Mouse (Mus musculus) hindbrain, embryonic 12.5 days (tissue): ENCODE results near the gene Utp6. TPM values are rescaled to one million over a fixed set of nuclear protein-coding genes. Genes with fewer than 3 reads are reported as not detected.

Experiments
- ATAC-seq: fragments of 200-750 bp; cut with Nextera tagmentation; 2 replicates; pipeline ENCODE4 v1.8.0; 2017; ENCODE audit warnings: moderate TSS enrichment; ENCODE audit not compliant: low FRiP score
- H3K27ac ChIP-seq: fragments of 300-500 bp; sonication (generic); 2 replicates; pipeline ENCODE4 v1.5.1; 2016; ENCODE audit warnings: mild to moderate bottlenecking
- H3K27me3 ChIP-seq: fragments of 300-500 bp; sonication (generic); 2 replicates; pipeline ENCODE4 v1.6.1; 2016; ENCODE audit warnings: mild to moderate bottlenecking
- H3K36me3 ChIP-seq: fragments of 300-500 bp; sonication (generic); 2 replicates; pipeline ENCODE4 v1.6.1; 2016; ENCODE audit warnings: mild to moderate bottlenecking
- H3K4me1 ChIP-seq: fragments of 300-500 bp; sonication (generic); 2 replicates; pipeline ENCODE4 v1.6.1; 2016
- H3K4me2 ChIP-seq: fragments of 300-500 bp; sonication (generic); replicated peaks from 2 replicates; pipeline ENCODE4 v1.6.1; 2016; ENCODE audit warnings: mild to moderate bottlenecking
- H3K4me3 ChIP-seq: fragments of 300-500 bp; sonication (generic); 2 replicates; pipeline ENCODE4 v1.5.1; 2016; ENCODE audit warnings: mild to moderate bottlenecking
- H3K9ac ChIP-seq: fragments of 300-500 bp; sonication (generic); 2 replicates; pipeline ENCODE4 v1.6.1; 2016; ENCODE audit warnings: mild to moderate bottlenecking, moderate library complexity
- H3K9me3 ChIP-seq: fragments of 300-500 bp; sonication (generic); replicated peaks from 2 replicates; pipeline ENCODE4 v1.6.1; 2016; ENCODE audit warnings: mild to moderate bottlenecking
- WGBS: fragments of 180-500 bp; shearing (Covaris S2); methylation state at CpG from one replicate; pipeline ENCODE4 v1.1.7; 2016; 5-methylcytosine and 5-hydroxymethylcytosine counted together
- polyA plus RNA-seq: library from polyadenylated mRNA; unstranded; fragments of >200 nt; fragmentation: Nextera tagmentation; extraction: Ambion mirVana; gene quantifications from 2 replicates; pipeline ENCODE4 v1.2.1, GENCODE M21; 2016

Gene Utp6
- polyA plus RNA-seq, 1 experiment from 2014 or later: 50.6 TPM

GRCm38 (mm10) chr11:79943136-79943535 is 19.1 kb downstream of the Utp6 start:
- Histone ChIP-seq H3K4me3 (no peak overlapping the region), H3K27me3 (no peaks in the 10 kb centered on the region), H3K4me2 (no peak overlapping the region), H3K27ac (no peak overlapping the region), H3K9me3 (no peaks in the 10 kb centered on the region), H3K4me1 (no peaks in the 10 kb centered on the region), H3K9ac (no peak overlapping the region), H3K36me3 (peaks cover 75% of the 10 kb centered on the region)
- WGBS: 94% methylated on average over 8 of the region's 8 CpGs
- no peak for ATAC-seq

DNA sequence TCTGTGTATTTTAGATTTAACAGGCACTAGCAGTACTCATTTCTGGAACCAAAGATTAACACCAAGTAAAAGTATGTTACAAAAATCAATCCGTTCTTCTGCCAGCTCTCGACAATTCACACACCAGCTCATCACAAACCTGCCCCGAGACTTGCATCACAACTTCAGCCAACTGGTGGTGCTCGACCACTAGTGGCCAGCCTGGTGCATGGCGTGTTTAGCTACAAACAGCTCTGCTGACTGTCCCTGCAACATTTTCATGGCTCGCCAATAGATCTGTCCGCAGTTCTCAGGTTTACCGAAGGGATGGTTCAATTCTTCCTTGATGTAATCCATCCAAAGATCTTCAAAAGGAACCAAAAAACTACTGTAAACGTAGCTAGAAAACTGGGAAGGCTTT is 26.4 kb downstream of the Utp6 start:
- Histone ChIP-seq H3K36me3 (peaks cover 62% of the 10 kb centered on the region), H3K9ac (no peak overlapping the region), H3K9me3 (no peaks in the 10 kb centered on the region), H3K4me3 (no peak overlapping the region), H3K4me2 (no peak overlapping the region), H3K27ac (no peak overlapping the region), H3K27me3 (no peaks in the 10 kb centered on the region), H3K4me1 (no peaks in the 10 kb centered on the region)
- WGBS: 89% methylated on average over 9 of the region's 9 CpGs
- no peak for ATAC-seq

DNA sequence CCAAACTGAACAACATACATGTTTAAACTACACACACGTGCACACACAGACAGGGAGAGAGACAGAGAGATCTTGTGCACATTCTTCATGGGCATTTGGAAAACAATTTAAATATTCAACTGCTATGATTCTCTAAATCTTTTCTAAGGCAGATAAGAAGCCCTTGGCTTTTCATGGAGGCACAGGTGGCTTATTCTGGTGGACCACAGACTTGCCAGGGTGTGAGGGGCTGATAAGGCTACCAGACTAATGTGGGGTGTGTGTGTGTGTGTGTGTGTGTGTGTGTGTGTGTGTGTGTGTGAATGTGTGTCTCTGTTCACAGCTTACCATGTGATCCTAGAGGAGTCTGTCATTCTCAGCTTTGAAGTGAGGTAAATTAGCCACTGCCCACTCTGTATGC is 39.4 kb downstream of the Utp6 start:
- Histone ChIP-seq H3K4me3 (no peak overlapping the region), H3K27me3 (no peaks in the 10 kb centered on the region), H3K36me3 (no peaks in the 10 kb centered on the region), H3K9me3 (no peaks in the 10 kb centered on the region), H3K4me1 (no peaks in the 10 kb centered on the region), H3K9ac (no peak overlapping the region), H3K27ac (no peak overlapping the region), H3K4me2 (no peak overlapping the region)
- no peak for ATAC-seq
- 83% methylated on average over 1 of the region's 1 CpGs for WGBS

GRCm38 (mm10) chr11:79922157-79922556 is 40.0 kb downstream of the Utp6 start:
- Histone ChIP-seq H3K27me3 (no peaks in the 10 kb centered on the region), H3K9ac (no peak overlapping the region; the same call in 1 of the 2 replicates), H3K9me3 (no peaks in the 10 kb centered on the region), H3K36me3 (no peaks in the 10 kb centered on the region), H3K27ac (no peak overlapping the region), H3K4me1 (no peaks in the 10 kb centered on the region), H3K4me3 (no peak overlapping the region), H3K4me2 (no peak overlapping the region)
- ATAC-seq: no peak
- 80% methylated on average over 3 of the region's 3 CpGs for WGBS

DNA sequence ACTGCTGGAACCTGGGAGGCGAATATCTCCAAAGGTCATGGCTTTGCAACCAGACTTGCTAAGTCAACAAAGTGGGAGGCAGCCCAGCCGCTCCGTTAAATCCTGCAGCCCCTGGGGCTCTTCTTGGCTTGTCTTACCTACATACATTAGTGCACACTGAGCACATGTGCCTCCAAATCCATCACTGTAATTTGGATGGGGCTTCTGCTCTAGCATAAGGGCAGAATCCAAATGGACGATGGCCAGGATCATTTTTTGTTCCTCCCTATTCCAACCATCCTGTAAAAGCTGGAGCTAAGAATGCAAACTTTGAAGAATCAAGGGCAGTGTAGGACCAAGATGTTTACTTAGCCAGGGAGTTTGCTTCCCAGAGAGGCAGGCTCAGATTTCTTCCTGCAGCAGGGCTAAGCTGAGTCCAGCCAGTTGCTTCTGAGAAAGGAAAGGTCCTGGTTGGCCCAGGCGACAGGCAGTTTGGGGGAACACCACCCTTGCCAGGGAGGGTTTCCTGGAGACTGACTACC is 41.6 kb downstream of the Utp6 start:
- Histone ChIP-seq H3K9ac (no peak overlapping the region), H3K4me1 (peaks cover 5% of the 10 kb centered on the region), H3K4me2 (no peak overlapping the region), H3K9me3 (no peaks in the 10 kb centered on the region), H3K27ac (no peak overlapping the region), H3K4me3 (no peak overlapping the region), H3K27me3 (no peaks in the 10 kb centered on the region), H3K36me3 (no peaks in the 10 kb centered on the region)
- WGBS: 62% methylated on average over 5 of the region's 5 CpGs
- no peak for ATAC-seq

DNA sequence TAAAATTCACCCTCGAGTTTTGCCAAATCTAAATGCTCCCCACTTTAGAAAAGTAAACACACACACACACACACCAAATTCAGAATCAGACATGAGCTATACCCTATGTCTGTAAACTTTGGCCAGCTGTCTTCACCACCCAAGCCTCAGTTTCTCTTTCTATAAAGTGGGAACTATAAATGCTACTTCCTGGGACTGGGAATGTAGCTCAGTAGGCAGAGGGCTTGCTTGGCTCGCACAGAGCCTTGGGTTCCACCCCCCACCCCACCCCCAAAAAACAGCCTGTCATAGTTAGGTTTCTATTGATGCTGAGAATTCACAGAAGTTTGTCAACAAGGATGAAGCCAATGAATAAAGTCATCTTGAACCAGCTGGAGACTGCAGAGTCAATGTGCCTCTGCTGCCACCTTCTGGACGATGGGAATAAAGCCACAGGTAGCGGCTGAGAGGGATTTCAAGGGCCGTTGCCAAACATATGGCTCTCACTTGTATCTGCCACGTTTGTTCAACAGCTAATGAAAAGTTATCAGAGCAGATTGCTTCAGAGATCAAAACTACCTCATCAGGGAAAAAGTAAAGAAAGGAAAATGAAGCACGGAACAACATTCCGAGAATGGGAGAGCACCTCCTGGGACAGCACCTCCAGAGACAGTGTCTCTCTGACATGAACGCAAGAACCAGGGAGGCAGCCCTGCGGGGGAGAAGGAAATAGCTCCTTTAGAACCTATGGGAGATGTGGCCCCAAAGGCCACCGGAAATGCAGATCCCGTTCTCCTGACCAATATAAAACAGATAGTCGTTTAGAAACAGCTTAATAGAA is 42.3 kb downstream of the Utp6 start:
- no peaks in the 10 kb centered on the region for H3K27me3 ChIP-seq
- no peaks in the 10 kb centered on the region for H3K36me3 ChIP-seq
- no peaks in the 10 kb centered on the region for H3K9me3 ChIP-seq
- no peak overlapping the region for H3K27ac ChIP-seq
- no peak overlapping the region for H3K4me3 ChIP-seq
- no peak overlapping the region for H3K4me2 ChIP-seq
- H3K4me1 ChIP-seq: peaks cover 6% of the 10 kb centered on the region
- 24% methylated on average over 13 of the region's 13 CpGs for WGBS
- no peak overlapping the region for H3K9ac ChIP-seq
- ATAC-seq: no peak

DNA sequence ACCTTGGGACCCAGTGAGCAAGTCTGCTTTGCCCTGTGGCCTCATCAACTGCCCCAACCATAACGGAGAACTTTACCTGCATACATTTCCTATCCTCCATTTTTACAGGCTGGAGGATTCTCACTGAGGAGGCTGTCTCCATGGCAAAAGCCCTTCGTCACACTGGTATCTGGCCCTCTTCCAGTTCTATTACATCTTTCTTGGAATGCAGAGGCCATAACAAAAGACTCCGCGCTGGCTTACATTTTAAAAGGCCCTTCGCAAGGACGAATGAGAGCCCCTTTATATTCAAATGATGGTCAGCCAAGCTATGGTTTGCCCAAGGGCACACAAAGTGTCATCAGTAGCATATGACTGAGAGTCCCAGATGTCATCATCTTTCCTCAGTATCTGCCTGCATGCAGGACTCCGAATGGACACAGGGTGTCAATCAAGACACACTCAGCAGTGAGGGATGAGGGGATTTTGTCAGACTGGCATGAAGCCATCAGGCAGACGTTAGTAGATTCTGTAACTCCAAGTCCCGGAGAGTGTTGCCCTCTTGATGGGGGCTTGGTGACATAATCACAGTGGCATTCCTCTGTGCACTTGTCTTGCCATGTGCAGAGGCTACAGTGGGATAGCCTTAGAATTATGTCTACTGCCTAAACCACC is 46.4 kb downstream of the Utp6 start:
- no peaks in the 10 kb centered on the region for H3K27me3 ChIP-seq
- H3K4me3 ChIP-seq: no peak overlapping the region
- H3K9ac ChIP-seq: no peak overlapping the region
- 37% methylated on average over 9 of the region's 9 CpGs for WGBS
- no peak overlapping the region for H3K27ac ChIP-seq
- H3K4me2 ChIP-seq: no peak overlapping the region
- ATAC-seq: no peak
- no peaks in the 10 kb centered on the region for H3K36me3 ChIP-seq
- peaks cover 6% of the 10 kb centered on the region for H3K4me1 ChIP-seq
- no peaks in the 10 kb centered on the region for H3K9me3 ChIP-seq

GRCm38 (mm10) chr11:79908600-79909483 is 53.3 kb downstream of the Utp6 start:
- Histone ChIP-seq H3K27me3 (no peaks in the 10 kb centered on the region), H3K4me3 (no peak overlapping the region), H3K9me3 (no peaks in the 10 kb centered on the region), H3K4me2 (no peak overlapping the region), H3K9ac (no peak overlapping the region), H3K4me1 (peaks cover 7% of the 10 kb centered on the region), H3K27ac (no peak overlapping the region), H3K36me3 (no peaks in the 10 kb centered on the region)
- no peak for ATAC-seq
- WGBS: 64% methylated on average over 14 of the region's 14 CpGs

GRCm38 (mm10) chr11:79906920-79907319 is 55.3 kb downstream of the Utp6 start:
- H3K9me3 ChIP-seq: no peaks in the 10 kb centered on the region
- ATAC-seq: no peak
- no peak overlapping the region for H3K4me2 ChIP-seq
- H3K36me3 ChIP-seq: no peaks in the 10 kb centered on the region
- no peak overlapping the region for H3K4me3 ChIP-seq
- H3K27ac ChIP-seq: no peak overlapping the region
- 74% methylated on average over 9 of the region's 9 CpGs for WGBS
- no peaks in the 10 kb centered on the region for H3K27me3 ChIP-seq
- peaks cover 7% of the 10 kb centered on the region for H3K4me1 ChIP-seq
- H3K9ac ChIP-seq: no peak overlapping the region

DNA sequence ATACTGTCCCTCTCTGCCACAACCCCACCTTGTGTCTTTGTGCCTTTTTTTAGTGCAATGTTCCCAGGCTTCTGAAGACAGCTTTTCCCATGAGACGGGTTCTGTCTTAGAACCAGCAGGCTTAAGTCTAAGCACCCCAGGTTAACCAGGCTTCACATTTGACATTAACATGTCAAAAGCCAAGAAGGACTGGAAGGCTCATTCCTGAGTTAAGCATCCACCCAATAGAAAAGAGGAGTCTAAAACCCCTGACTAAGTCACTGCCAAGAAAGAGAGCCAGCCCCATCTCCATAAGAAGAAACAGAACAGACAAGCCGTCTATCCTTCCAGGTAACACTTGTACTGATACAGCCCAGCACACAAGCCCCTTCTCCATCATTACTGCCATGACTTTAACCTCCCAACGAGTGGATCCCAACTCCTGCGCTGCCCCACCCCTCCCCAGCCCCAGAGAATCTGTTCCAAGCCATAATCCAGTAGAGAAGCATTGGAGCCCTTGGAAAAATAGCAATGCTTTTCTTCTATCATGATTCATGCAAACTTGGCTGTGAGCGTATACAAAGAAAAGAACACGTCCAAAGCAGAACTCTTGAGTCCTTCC is 59.2 kb downstream of the Utp6 start:
- 80% methylated on average over 6 of the region's 6 CpGs for WGBS
- Histone ChIP-seq H3K36me3 (no peaks in the 10 kb centered on the region), H3K4me2 (no peak overlapping the region), H3K27ac (no peak overlapping the region), H3K4me1 (no peaks in the 10 kb centered on the region), H3K27me3 (no peaks in the 10 kb centered on the region), H3K9me3 (no peaks in the 10 kb centered on the region), H3K9ac (no peak overlapping the region), H3K4me3 (no peak overlapping the region)
- ATAC-seq: no peak

- Histone ChIP-seq H3K4me2 (no peak overlapping the region), H3K4me3 (no peak overlapping the region), H3K27me3 (no peaks in the 10 kb centered on the region), H3K4me1 (no peaks in the 10 kb centered on the region), H3K36me3 (no peaks in the 10 kb centered on the region), H3K27ac (no peak overlapping the region), H3K9ac (no peak overlapping the region), H3K9me3 (no peaks in the 10 kb centered on the region)
- WGBS: 88% methylated on average over 6 of the region's 6 CpGs
- no peak for ATAC-seq
Observed at GRCm38 (mm10) chr11:79901146-79901545, 61.0 kb downstream of the Utp6 start.

DNA sequence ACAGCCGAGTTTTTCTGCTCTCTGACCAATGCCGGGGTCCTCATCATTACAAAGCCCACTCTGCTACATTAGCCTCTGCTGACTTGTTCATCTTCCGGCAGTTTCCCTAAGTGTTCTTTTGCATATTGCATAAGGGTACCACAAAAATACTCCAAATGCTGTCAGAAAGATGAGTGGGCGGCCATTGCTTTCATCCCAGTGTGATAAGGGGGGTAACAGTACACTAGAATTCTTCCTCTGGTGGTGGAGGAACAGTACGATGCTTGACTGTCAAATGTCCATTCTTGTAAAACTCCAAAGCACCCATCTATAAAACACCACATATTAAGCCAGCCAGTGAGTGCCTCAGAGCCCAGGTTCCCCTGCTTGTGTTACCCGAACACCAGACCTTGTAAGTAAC is 69.9 kb downstream of the Utp6 start:
- Histone ChIP-seq H3K4me2 (no peak overlapping the region), H3K9me3 (no peaks in the 10 kb centered on the region), H3K9ac (no peak overlapping the region), H3K27me3 (no peaks in the 10 kb centered on the region), H3K4me3 (no peak overlapping the region), H3K36me3 (no peaks in the 10 kb centered on the region), H3K27ac (no peak overlapping the region), H3K4me1 (no peaks in the 10 kb centered on the region)
- ATAC-seq: no peak
- WGBS: 89% methylated on average over 6 of the region's 6 CpGs
